Mouse (Mus musculus): ENCODE measurements around the gene Aatf.
A peak's percentile ranks its signal among the peaks of the same experiment; 100 is the strongest.
"Not testable (repeated sequence)": the region's sequence is repeated elsewhere in the genome, so short reads cannot be mapped to it uniquely, and the experiment has no call there.

Gene Aatf

DNA sequence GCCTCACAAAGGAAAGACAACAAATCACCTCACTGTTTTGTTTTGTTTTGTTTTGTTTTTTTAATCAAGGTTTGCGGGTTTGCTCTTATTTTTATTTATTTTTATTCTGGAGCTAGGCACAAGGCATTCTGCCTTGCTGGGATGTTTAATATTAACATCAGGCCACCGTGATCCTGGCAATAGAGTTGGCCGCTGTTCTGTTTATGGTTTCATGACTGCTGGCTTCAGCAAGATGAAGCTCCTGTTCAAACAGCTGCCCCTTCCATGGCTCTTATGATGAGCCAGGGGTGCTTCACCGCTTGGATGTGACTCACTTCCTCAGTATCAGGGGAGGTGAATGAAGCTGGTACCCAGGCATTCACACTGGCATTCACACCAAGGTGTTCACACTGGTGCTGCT lies 83.0 kb downstream of the Aatf start:
- no peak for DNase-seq

DNA sequence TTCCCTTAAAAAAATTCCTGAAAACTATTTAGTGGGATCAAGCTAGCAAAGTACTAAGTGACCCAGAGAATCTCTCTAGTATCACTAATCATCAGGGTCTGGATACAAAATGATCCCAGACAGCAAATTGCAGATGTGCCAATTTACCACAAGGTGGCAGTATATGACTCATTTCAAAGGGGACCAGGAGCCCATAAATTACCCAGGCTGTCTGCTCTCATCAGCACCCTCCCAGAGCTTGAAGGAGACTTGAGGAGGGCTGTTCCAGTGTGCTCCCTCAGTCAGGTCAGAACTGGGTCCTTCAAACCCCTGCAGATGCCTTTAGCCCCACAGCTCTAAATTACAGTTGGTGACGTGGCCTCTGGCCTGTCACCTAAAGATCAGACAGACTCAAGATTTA lies 83.7 kb downstream of the Aatf start:
- DNase-seq, result peak; percentile 19 to 39

DNA sequence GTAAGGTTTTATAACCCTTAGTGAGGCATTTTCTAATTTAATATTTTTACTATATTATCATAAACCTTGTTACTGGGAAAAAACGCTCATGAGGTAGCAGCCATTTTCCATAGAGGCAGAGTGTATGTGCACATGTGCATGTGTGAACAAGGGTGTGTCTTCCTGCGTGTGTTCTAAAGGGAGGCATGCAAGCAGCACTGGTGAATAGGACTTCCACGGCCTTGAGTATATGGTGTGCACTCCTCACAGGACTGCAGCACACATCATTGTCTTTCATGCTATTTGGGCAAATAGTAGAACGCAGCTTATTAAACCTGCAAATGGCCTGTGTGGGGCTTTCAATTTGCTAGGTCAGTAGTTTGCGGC lies 86.7 kb downstream of the Aatf start:
- DNase-seq, result no peak

DNA sequence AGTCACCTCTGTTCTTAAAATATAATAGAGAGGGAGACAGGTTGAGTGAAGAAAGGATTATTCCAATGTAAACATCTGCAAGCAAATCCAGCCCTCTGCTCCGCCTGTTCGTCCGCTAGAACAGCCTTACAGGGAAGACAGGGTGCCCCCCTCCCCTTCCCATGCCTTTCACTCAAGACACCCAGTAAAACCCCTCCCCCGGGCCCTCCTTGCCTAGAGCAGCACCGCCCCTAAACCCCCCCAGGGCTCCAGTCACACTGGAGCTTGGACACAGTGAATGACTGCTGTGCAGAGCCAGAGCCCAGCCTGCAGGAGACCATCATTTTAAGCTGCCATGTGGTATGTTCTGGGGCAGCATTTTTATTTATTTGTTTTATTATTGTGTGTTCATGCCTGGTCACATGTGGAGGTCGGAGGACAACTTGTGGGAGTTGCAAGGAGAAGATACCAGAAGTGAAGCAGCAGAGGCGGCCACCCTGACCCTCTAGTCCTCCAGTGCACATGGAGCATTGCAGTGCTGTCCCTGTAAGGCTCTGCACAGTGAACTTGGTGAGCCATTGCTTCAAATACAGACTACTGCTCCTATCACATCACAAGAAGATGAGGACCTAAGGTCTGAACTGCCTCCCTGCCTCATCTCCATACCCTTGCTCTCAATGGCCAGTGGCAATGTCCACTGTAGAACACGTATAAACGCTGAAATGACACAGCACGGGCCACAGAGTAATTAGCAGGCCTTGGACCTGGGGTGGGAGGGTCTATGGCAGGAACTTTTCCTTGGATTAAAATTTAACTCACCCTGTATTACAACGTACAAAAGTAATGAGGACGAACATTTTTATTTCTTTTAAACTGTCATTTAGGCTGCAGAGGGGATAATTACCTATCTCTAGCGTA lies 87.3 kb downstream of the Aatf start:
- DNase-seq, result no peak

DNA sequence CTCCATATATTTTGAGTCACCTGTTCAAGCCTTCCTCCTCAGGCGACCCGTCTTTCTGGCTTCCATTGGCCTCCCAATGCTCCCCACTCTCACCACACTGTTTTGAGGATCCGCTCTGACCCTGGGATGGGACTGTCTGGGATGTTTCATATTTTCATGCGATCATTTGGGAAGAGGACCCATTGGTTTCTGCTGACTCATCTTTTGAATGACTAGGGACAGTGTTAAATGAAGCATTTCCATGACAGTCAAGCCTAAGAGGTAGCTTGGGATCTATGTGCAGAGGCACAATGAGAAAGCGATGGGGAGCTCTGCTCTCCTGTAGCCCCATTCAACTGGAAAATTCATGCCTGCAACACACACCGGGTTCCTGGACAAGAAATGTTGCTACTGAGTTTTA lies 92.5 kb downstream of the Aatf start:
- DNase-seq, result no peak

DNA sequence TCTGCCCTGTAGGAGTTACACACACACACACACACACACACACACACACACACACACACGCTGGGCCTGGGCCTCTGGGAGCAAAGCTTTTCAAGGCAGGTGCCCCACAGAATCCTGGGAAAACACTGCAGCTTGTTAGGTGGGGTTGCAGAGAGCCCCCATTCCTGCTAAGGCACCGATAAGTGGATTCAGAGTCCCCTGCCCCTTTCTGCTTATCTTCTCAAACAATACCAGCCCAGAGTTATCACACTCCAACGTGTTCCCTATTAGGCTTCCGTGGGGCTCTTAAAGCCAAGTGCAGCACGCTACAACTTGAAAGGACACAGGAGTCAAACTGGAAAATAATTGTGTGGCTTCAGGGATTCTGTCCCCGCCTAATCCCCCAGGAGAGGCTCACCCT lies 100.2 kb downstream of the Aatf start:
- DNase-seq, result no peak

DNA sequence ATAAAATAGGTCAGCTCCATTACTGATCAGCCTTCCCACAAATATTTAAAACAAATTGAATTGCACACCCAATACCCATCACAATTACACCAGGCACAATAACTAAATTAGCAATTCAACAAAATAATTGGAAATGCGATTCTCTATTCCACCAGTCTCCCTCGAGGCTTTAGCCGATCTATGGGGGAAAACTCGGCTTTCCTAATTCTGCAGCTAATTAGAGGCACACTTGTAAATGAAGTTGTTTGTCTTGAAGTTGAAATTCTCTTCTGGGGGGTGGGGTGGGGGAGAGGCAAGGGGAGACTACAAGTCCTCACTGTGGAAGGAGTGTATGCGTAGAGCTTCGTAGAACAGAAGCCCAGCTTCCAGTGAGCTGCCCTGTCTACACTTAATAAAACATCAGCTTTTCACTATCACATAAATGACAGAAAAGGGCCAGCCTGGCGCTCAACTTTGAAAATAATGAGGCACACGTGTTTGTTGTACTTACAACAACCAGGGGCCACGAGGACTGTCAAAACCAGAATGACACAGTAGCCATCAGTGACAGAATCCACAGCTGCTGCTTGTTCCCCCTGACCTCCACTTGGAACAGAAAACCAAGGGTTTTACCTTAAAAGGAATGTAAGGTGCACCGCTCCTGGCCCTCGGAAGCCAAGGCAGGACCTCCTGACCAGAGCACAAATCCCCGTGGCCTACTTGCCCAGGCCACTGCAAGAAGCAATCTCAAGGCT lies 101.0 kb downstream of the Aatf start:
- DNase-seq, result no peak

DNA sequence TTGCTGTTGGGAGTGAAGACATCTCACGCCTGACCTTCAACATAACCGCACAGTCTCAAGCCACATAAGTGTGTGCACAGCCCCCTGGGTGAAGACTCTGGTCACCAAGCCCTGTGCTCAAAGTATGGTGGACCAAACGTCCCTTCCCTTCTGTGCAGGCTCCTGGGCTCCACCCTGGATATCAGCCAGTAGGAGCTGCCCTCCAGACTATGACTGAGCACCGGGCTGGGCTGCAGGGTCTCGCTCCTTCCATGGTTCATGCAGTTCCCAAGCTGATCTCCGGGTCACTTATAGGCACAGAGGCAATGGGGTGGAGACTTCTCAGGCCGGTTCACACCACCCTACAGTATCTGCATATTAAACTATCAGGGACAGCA lies 101.7 kb downstream of the Aatf start:
- no peak for DNase-seq

DNA sequence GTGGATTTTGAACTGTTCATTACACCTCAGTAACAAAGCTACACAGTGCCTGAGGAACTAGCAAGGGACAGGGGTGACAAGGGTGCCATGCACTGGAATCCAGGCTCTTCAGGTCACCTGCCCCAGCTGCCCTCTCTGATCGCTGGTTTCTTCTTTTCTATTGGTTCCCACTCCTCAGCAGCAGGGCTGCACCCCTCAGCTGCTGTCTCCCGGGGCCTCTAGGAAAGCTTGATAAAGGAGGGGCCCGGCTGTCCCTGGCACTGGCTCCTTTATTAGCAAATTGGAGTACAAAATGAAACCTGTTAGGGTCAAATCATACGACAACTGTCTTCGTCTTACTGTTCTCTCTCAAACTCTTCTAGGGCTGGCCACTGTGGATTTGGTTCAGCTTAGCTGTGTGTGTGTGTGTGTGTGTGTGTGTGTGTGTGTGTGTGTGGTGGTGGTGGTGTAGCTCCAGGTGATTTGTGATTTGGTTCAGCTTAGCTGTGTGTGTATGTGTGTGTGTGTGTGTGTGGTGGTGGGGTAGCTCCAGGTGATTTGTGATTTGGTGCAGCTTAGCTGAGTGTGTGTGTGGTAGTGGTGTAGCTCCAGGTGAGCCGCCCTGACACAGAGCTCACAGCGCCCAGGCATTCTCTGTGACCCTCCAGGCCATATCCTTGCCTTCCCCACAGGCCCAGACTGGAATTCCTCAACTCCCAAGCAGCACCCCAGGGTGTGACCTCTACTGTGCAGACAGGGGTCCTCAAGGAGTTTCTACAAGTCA lies 102.3 kb downstream of the Aatf start:
- DNase-seq, result no peak

DNA sequence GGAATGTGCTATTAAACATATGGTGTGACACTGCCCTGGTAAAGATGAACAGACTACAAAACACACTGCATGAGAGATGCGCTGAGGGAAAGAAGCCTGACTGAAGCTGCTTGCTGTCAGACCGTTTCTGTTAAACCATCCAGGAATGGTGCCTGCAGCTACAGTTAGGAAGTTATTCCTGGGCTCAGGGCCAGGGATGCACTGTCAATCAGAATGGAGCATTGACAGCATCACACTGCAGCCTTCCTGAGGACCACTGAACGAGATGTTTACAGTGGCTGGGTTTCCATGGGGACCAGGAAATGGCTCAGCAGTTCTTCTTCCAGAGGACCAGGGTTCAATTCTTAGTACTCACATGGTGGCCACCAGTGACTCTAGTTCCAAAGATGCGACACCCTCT lies 102.9 kb downstream of the Aatf start:
- DNase-seq, result no peak

DNA sequence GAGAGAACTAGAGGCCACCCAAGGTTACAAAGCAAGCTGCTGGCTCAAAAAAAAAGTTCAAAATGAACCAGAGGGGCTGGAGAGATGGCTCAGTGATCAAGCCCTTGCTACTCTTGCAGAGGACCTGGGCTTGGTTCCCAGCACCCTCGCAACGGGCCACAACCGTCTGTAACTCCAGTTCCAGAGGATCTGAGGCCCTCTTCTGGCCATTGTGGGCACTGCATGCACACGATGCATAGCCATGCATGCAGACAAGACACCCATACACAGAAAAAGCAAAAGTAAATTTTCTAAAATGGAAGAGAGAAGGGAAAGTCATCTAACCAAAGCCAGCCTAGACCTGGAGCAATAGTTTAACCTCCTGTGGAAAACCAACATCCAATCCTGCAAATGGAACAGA lies 106.6 kb downstream of the Aatf start:
- DNase-seq, result no peak

DNA sequence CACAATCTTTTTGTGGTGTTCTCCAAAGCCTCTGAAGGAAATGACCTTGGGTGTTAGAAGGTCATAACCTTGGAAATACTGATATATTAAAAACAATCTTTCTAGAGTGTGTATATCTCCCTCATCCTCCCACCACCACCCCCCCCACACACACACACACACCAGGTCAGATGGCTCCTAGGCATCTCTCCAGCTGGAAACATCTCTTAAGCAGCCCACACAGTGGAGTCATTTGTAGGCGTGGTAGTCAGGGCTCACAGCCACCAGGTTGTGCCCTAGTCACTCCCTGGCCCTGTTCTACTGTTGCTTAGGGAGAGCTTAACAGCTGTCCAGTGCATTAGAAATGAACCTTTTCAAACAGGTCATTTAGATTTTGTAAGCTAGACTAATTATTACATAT lies 118.3 kb downstream of the Aatf start:
- DNase-seq, result no peak

DNA sequence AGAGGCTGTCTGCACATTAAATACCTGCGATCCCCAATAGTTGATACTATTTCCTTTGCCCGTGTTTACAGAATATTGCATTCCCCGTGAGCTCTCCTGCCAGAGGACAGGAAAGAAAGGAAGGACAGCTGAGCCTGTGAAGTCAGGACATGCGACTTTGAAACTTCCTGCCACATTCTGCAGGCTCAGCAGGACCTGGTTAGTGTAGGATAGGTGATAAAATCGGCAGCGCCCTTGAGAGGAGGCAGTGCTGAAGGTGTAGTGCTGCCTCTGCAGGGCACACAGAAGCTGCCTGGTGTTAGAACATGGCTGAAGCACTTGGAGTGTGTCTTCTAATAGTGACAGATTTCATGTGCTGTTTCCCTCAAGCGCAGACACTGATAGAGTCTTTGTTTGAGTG lies 119.8 kb downstream of the Aatf start:
- no peak for DNase-seq

DNA sequence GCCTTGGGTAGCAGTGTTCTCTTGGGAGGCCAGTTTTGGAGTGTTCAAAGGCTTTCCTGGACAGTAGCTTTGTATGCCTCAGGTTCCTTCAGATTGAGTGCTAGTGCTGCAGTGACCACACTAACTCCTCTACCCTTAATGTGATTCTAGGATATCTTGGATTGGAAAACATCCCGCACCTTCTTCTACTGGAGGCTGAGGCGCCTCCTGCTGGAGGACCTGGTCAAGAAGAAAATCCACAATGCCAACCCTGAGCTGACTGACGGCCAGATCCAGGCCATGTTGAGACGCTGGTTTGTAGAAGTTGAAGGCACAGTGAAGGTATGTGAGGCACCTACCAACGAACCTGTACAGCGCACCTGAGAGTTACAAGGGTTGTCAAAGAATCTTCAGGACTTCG lies 121.3 kb downstream of the Aatf start:
- not testable (repeated sequence) for DNase-seq

DNA sequence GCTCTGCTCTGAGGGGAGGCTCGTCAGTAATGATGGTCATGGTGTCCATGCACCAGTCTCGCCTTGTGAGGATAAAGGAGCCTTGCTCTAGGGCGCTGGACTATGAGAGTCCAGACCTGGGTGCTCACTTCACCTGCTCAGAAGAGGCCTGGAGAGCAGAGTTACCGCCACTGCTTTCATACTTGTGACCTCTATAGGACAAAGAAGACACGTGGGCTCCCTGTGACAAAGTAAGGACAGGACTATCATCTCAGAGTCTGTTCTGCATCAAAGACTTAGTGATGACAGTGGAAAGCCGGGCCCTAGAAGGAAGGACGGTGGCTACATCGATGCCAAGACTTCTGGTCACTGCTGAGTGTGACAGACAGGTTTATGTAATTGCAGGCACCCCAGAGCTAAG lies 122.2 kb downstream of the Aatf start:
- no peak for DNase-seq

DNA sequence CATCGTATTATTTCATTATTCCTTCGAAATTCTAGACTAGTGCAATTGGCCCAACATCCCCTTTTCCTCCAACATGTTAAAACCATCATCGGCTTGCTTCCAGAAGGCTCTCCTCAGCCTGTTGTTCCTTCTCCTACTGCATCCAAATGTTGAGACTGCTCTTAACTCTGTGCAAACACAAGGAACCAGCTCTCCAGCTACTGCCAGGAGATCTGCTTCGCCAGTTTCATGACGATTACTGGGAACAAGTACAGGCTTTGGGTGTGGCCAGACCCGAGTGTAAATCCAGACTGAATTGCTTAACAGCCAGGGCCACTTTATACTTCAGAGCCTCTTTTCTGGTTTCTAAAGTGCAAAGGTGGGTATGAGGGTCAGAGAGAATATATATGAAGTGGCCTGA lies 124.0 kb downstream of the Aatf start:
- no peak for DNase-seq

DNA sequence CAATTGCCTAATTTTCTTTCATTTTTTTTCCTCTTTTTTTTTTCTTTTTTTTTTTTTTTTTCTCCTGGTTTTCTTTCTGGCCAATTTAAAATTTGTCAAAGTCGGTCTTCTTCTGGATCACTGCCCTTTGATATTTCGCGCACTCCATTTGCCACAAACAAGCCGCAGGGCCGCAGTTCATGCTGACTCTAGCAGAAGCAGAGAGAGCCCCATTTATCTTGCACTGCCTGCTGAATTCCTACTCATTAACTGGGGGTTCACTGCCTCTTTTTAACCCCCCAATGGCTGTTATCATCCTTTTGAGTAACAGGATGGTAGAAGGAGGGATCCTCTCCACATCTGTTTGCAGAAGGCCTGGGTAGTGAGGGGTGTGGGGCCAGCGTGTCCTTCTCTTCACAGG lies 129.4 kb downstream of the Aatf start:
- no peak for DNase-seq

DNA sequence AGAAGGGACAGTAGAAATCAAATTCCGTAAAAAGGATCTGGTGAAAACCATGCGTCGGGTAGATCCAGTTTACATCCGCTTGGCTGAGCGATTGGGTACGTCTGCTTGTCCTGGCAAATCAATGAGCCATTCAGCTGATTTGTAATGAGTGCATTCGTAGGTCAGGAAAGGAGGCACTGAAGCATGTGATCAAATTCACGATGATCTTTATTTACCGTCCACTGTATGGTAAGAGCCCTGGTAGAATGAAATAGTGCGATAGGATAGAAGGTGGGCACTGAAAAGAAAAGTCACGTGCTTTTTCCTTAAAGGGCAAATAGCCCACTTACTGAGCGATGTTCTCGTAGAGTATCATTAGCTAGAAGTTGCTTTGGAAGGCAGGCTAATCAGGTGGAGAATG lies 130.9 kb downstream of the Aatf start:
- no peak for DNase-seq

DNA sequence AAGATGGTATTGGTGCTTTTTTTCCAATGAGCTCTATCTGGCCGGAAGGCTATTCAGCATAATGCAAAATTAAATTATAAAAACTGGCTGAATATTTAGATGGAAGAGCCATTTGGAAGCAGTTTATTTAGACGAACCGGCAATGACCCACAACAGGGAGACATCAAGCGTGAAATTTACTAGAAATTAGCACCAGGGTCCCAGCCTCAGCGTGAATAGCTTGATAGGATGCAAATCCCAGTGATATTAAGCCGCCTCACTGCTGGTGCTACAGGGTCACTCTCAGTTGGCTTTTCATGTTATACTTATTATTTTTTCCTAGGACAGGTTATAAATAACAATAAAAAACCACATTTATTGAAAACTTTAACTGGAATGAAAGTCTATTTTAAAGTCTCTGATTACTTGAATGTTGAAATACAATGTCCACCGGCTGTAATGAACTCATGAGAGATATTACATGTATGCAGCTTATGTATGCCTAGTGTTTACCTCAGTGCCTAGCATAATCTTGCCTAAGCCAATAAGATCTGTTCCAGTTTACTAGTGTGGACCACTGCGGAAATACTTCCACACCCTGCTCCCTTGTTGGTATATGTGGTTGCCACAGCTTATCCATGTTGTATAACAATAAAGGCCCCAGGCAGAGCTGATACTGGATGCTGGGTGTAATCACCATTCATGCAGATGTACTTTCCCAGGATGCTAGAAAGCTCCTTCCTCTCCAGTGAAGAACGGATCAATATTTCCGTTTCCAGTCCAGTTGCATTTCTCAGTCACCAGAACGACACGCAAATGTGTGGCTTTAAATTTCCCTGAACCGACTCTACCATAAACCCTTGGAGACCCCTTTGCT lies 136.6 kb downstream of the Aatf start:
- no peak for DNase-seq

DNA sequence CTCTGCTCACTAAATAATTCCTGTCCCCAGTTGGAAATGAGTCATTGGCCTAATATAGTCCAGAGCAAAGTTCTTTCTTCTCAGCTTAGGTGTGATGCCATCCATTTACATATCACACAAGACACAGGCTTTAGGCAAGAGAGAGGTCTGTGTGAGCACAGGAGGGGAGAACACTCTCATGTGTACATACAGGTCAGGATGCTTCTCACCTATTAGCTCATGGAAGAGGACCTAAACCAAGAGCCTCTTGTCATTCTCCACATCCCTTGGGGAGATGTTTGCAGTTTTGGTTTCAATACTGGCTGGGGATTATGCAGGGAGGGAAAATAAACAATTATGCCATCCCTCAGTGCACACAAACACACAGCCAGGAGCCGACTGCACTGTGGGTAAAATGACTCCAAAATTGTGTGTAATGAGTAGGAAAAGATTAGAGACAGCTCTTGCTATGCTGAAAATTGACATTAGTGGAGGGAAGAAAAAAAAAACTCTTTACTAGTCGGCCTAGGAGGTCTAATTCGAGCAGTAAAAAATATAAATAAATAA lies 137.3 kb downstream of the Aatf start:
- no peak for DNase-seq

DNA sequence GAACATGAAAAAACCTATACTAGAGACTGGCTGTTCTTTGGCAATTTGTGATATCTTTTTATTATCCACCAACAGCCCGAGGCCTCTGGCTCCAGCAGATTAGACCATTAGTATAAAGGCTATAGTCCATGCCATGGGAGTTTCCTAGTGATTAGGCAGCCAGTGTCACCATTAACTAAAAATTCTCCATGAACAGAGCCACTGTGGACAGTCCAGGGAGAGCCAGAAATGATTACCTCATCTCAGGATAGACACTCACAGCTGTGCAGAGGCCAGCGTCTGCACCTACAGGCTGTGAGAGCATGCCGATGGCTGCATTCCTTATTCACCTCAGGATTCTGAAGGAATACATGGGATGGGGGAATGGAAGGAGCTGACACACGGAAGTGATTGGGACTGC lies 140.2 kb downstream of the Aatf start:
- no peak for DNase-seq
